Mouse (Mus musculus) E14TG2a.4 (cell line): ENCODE data around the gene Gfra1.

ENCODE experiments used
- CTCF ChIP-seq: conservative IDR thresholded peaks from 2 replicates; pipeline ENCODE4 v1.5.1; 2014; ENCODE audit warnings: low read length
- NANOG ChIP-seq: IDR thresholded peaks from 2 replicates; pipeline ENCODE4 v1.6.1; 2014; ENCODE audit warnings: borderline replicate concordance, low read length, mixed read lengths
- POU5F1 ChIP-seq: IDR thresholded peaks from 2 replicates; pipeline ENCODE4 v1.6.1; 2014; ENCODE audit warnings: low read length, borderline replicate concordance

GRCm38 (mm10) chr19:58268476-58268875, 187.2 kb downstream of the Gfra1 start:
- TF ChIP-seq CTCF (no peak), NANOG (no peak), POU5F1 (no peak)
